Mouse (Mus musculus) kidney, embryonic 14.5 days (tissue): Measurements from ENCODE around the gene Ugt3a1. TPM values are rescaled to one million over a fixed set of nuclear protein-coding genes. Genes with fewer than 3 reads are reported as not detected.

ENCODE experiments used
- ATAC-seq: fragments of 200-750 bp; cut with Nextera tagmentation; 2 replicates; pipeline ENCODE4 v1.8.0; 2017; ENCODE audit warnings: moderate number of reproducible peaks, mild to moderate bottlenecking, moderate TSS enrichment, moderate library complexity; ENCODE audit not compliant: low FRiP score, low TSS enrichment
- H3K27ac ChIP-seq: fragments of 300-500 bp; sonication (generic); 2 replicates; pipeline ENCODE4 v1.5.1; 2014; ENCODE audit warnings: low read depth, mild to moderate bottlenecking, low read length, moderate library complexity, mixed read lengths
- H3K27me3 ChIP-seq: fragments of 300-500 bp; sonication (generic); 2 replicates; pipeline ENCODE4 v1.6.1; 2014; ENCODE audit warnings: mild to moderate bottlenecking, low read length; ENCODE audit not compliant: control insufficient read depth, insufficient read depth
- H3K36me3 ChIP-seq: fragments of 300-500 bp; sonication (generic); 2 replicates; pipeline ENCODE4 v1.6.1; 2014; ENCODE audit warnings: low read length, mixed read lengths; ENCODE audit not compliant: control insufficient read depth, insufficient read depth
- H3K4me1 ChIP-seq: fragments of 300-500 bp; sonication (generic); 2 replicates; pipeline ENCODE4 v1.6.1; 2014; ENCODE audit warnings: low read length, mixed read lengths; ENCODE audit not compliant: control insufficient read depth, insufficient read depth
- H3K4me2 ChIP-seq: fragments of 300-500 bp; sonication (generic); replicated peaks from 2 replicates; pipeline ENCODE4 v1.6.1; 2014; ENCODE audit warnings: low read depth, mild to moderate bottlenecking, low read length
- H3K4me3 ChIP-seq: fragments of 300-500 bp; sonication (generic); 2 replicates; pipeline ENCODE4 v1.5.1; 2014; ENCODE audit warnings: mild to moderate bottlenecking, low read length
- H3K9ac ChIP-seq: fragments of 300-500 bp; sonication (generic); 2 replicates; pipeline ENCODE4 v1.6.1; 2014; ENCODE audit warnings: low read depth, mild to moderate bottlenecking, low read length, moderate library complexity
- H3K9me3 ChIP-seq: fragments of 300-500 bp; sonication (generic); 2 replicates; pipeline ENCODE4 v1.6.1; 2016; ENCODE audit warnings: low read length; ENCODE audit not compliant: control insufficient read depth
- WGBS: fragments of 180-500 bp; shearing (Covaris S2); extraction: QIAGEN DNeasy Blood & Tissue Kit; methylation state at CpG from one replicate; pipeline ENCODE4 v1.1.7; 2014; 5-methylcytosine and 5-hydroxymethylcytosine counted together
- polyA plus RNA-seq: library from polyadenylated mRNA; unstranded; fragments of >200 nt; fragmentation: Nextera tagmentation; extraction: Ambion mirVana; gene quantifications from 2 replicates; pipeline ENCODE4 v1.2.1, GENCODE M21; 2014

The Ugt3a1 gene
- polyA plus RNA-seq, 1 experiment from 2014 or later, result not detected

DNA sequence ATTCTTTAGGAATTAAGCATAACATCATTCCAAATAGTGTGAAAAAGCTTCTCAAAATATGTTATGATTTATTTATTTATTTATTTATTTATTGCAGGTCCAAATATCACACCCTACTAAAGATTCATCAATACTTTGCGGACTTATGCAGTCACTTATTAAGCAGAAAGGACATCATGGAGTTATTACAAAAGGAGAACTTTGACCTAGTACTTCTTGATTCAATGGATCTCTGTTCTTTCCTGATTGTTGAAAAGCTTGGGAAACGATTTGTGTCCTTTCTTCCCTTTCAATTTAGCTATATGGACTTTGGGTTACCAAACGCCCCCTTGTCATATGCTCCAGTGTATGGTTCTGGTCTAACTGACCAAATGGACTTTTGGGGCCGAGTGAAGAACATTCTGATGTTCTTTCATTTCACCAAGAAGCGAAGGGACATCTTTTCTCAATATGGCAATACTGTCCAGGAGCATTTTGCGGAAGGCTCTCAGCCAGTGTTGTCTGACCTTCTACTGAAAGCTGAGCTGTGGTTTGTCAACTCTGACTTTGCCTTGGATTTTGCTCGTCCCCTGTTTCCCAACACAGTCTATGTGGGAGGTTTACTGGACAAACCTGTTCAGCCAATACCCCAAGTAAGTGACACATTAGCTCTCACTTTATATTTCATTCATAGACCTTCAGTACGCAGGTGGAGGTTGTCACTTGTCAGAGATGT is 29.4 kb downstream of the Ugt3a1 start:
- no peak overlapping the region for H3K4me3 ChIP-seq
- no peak for ATAC-seq
- no peaks in the 10 kb centered on the region for H3K27me3 ChIP-seq
- no peaks in the 10 kb centered on the region for H3K9me3 ChIP-seq
- H3K36me3 ChIP-seq, result no peaks in the 10 kb centered on the region
- H3K9ac ChIP-seq, result no peak overlapping the region
- H3K27ac ChIP-seq, result no peak overlapping the region
- WGBS, result 82% methylated on average over 8 of the region's 8 CpGs
- H3K4me2 ChIP-seq, result no peak overlapping the region
- H3K4me1 ChIP-seq, result no peaks in the 10 kb centered on the region

DNA sequence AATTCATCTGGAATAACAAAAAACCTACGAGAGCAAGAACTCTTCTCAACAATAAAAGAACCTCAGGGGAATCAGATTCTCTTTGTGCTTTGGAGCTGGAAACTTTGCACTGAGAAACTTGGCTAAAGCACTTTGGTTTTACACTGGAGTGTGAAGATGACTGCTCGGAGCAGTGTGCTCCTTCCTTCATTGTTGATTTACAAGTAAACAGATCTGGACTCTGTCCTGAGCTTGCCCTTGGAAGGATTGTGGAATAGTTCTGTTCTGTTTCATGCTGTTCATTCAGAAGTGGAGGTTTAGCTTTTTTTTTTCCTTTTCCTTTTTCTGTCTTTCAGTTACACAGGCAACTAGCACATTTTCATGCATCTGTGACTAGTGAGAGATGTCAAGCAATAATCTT is 57.9 kb downstream of the Ugt3a1 start:
- H3K4me3 ChIP-seq, result no peak overlapping the region
- no peak overlapping the region for H3K9ac ChIP-seq
- no peaks in the 10 kb centered on the region for H3K27me3 ChIP-seq
- 72% methylated on average over 2 of the region's 2 CpGs for WGBS
- no peak overlapping the region for H3K27ac ChIP-seq
- no peak overlapping the region for H3K4me2 ChIP-seq
- H3K4me1 ChIP-seq, result no peaks in the 10 kb centered on the region
- H3K9me3 ChIP-seq, result no peaks in the 10 kb centered on the region
- H3K36me3 ChIP-seq, result no peaks in the 10 kb centered on the region
- no peak for ATAC-seq

DNA sequence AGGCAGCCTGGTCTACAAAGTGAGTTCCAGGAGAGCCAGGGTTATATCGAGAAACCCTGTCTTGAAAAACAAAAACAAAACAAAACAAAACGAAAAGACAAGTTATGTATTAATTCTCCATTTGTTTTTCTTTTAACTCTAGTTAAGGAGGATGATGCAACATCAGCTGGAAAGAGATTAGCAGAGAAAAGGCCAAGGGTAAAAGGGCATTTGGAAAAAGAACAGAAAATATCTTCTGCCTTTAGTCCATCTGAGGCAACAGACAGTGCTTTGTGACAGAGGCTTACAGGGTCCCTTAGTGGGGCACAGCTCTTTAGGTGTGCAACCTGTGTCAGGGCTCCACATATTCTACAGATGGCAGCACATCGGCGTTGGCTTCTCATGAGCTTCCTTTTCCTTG is 58.7 kb downstream of the Ugt3a1 start, which contains the start of gene Ugt3a2:
Ugt3a2 (plus strand) TSS at position 210 of the 400 bp plus-strand sequence.
- H3K27ac ChIP-seq, result no peak within 1 kb of the TSS
- WGBS, result 89% methylated on average over 4 of the region's 4 CpGs
- no peaks in the 10 kb centered on the region for H3K27me3 ChIP-seq
- H3K36me3 ChIP-seq, result no peaks in the 10 kb centered on the region
- no peaks in the 10 kb centered on the region for H3K9me3 ChIP-seq
- no peak within 1 kb of the TSS for H3K4me3 ChIP-seq
- no peak for ATAC-seq
- no peaks in the 10 kb centered on the region for H3K4me1 ChIP-seq
- H3K9ac ChIP-seq, result no peak within 1 kb of the TSS
- H3K4me2 ChIP-seq, result no peak within 1 kb of the TSS

DNA sequence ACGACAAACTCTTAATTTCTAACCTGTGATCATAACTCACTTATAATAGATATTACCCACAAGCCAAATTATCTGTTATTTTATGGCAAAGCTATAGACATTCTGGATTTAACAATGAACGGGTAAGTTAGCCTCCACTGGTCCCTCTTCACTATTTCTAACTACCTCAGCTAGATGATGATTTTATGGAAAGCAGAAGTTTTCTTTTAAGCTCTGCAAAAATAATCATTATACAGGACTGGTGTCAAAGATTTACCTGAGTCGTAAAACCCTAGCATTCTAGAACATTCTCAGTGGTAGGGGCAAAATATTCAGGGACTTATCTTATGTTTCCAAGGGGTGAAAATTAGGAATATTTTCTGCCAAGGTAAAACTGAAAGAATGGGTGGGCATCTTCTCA is 59.9 kb downstream of the Ugt3a1 start:
- Histone ChIP-seq H3K27me3 (no peaks in the 10 kb centered on the region), H3K4me1 (no peaks in the 10 kb centered on the region), H3K4me2 (no peak overlapping the region), H3K9me3 (no peaks in the 10 kb centered on the region), H3K9ac (no peak overlapping the region), H3K4me3 (no peak overlapping the region), H3K36me3 (no peaks in the 10 kb centered on the region), H3K27ac (no peak overlapping the region)
- no peak for ATAC-seq
- WGBS, result 86% methylated on average over 3 of the region's 3 CpGs

DNA sequence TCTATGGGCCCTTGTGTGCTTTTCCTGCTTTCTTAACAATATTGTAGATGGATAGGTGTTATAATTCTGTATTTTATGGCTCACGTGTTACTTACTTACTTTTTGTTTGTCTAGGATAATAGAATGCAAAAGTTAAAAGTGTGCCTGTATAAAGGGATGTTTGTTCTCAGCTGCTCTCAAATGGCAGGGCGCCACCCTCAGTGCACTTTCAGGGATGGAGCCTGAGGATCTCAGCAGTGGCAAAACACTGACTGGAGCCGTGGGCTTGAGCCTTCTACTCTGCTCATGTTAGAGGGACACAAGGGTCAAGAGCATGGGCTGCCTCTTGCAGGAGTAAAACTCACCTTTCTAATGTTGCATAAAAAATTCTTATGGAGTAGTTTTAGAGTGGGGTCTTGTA is 60.3 kb downstream of the Ugt3a1 start:
- 71% methylated on average over 3 of the region's 3 CpGs for WGBS
- H3K36me3 ChIP-seq, result no peaks in the 10 kb centered on the region
- ATAC-seq, result no peak
- no peaks in the 10 kb centered on the region for H3K27me3 ChIP-seq
- H3K9me3 ChIP-seq, result no peaks in the 10 kb centered on the region
- no peak overlapping the region for H3K4me3 ChIP-seq
- no peak overlapping the region for H3K4me2 ChIP-seq
- no peaks in the 10 kb centered on the region for H3K4me1 ChIP-seq
- H3K9ac ChIP-seq, result no peak overlapping the region
- no peak overlapping the region for H3K27ac ChIP-seq

DNA sequence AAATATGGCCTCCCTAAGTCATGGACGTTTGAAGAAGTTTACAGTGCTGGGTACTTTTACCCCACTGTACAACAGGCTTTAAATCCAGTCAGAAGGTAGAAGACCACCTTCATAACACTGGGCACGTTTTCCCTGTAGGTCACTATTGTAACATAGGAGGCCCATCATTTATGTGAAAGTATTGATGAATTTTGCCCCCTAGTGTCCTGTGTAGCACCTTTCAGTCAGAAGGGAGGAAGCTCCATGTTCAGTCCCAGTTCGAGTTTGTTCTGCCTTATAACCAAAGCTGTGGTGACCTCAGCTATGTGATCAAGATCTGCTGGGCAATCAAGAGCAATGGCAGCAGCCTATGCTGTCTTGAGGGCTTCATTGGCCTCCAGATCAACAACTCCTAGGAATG is 72.1 kb downstream of the Ugt3a1 start:
- H3K9me3 ChIP-seq, result no peaks in the 10 kb centered on the region
- H3K27me3 ChIP-seq, result no peaks in the 10 kb centered on the region
- no peak for ATAC-seq
- H3K4me3 ChIP-seq, result no peak overlapping the region
- no peaks in the 10 kb centered on the region for H3K36me3 ChIP-seq
- H3K4me2 ChIP-seq, result no peak overlapping the region
- no peak overlapping the region for H3K27ac ChIP-seq
- H3K9ac ChIP-seq, result no peak overlapping the region
- no peaks in the 10 kb centered on the region for H3K4me1 ChIP-seq
- WGBS, result 60% methylated on average over 3 of the region's 3 CpGs

DNA sequence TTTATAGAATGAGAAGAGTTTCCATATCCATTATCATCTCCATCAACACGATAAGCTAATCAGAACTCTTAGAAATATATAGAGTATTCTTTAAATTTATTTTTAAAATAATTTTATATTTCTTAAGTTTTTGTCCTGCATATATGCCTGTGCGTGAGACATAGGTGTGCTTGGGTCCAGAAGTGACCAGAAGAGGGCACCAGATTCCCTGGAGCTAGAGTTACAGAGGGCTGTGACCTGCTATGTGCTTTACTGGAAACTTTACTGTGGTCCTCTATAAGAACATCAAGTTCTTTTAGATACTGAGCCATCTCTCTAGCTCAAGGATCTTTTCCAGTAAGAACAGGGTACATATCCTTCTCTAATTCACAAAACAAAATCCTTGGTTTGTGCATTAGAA is 86.1 kb downstream of the Ugt3a1 start:
- WGBS, result 74% methylated on average over 2 of the region's 2 CpGs
- H3K9ac ChIP-seq, result no peak overlapping the region
- H3K4me2 ChIP-seq, result no peak overlapping the region
- no peaks in the 10 kb centered on the region for H3K4me1 ChIP-seq
- no peaks in the 10 kb centered on the region for H3K36me3 ChIP-seq
- H3K27ac ChIP-seq, result no peak overlapping the region
- no peak for ATAC-seq
- no peaks in the 10 kb centered on the region for H3K9me3 ChIP-seq
- no peak overlapping the region for H3K4me3 ChIP-seq
- no peaks in the 10 kb centered on the region for H3K27me3 ChIP-seq

Other genes starting within 250 kb of the Ugt3a1 start
- 19.5 and 33.0 TPM in 2 replicates for gene Nadk2, start 205.6 kb upstream of the Ugt3a1 start, polyA plus RNA-seq
- gene Lmbrd2, start 136.3 kb upstream of the Ugt3a1 start, polyA plus RNA-seq, result 5.8 and 5.9 TPM in 2 replicates
- 73.2 and 104 TPM in 2 replicates for gene Skp2, start 121.5 kb upstream of the Ugt3a1 start, polyA plus RNA-seq
- not detected in 2 replicates for gene Ugt3a2, start 58.7 kb downstream of the Ugt3a1 start, polyA plus RNA-seq
- 2.2 and 2.4 TPM in 2 replicates for gene Capsl, start 159.1 kb downstream of the Ugt3a1 start, polyA plus RNA-seq